Mouse (Mus musculus) stomach, postnatal 0 days (tissue): ENCODE measurements around the gene Catsper1.

ENCODE experiments used
- CTCF ChIP-seq: IDR thresholded peaks from 2 replicates; pipeline ENCODE4 v1.5.1; 2016; ENCODE audit warnings: antibody characterized with exemption, low read depth, mild to moderate bottlenecking, moderate library complexity
- EP300 ChIP-seq: optimal IDR thresholded peaks from 2 replicates; pipeline ENCODE3; 2016; ENCODE audit warnings: antibody characterized with exemption

GRCm38 (mm10) chr19:5356080-5356479 lies 20.5 kb downstream of the Catsper1 start:
- TF ChIP-seq EP300 (no peak), CTCF (no peak)
